Mouse (Mus musculus) bone marrow, adult 2 months (tissue): Measurements from ENCODE around the gene Tbc1d1.

Source experiments
- CTCF ChIP-seq: fragments of 200-500 bp; IDR thresholded peaks from 2 replicates; pipeline ENCODE4 v1.5.1; 2011; ENCODE audit warnings: low read length, control low read depth; ENCODE audit not compliant: control insufficient read depth, insufficient read depth
- POLR2A ChIP-seq: fragments of 200-500 bp; IDR thresholded peaks from 2 replicates; pipeline ENCODE4 v1.6.1; 2011; ENCODE audit warnings: low read depth, mild to moderate bottlenecking, control low read depth, low read length, borderline replicate concordance; ENCODE audit not compliant: control insufficient read depth

- TF ChIP-seq POLR2A (no peak), CTCF (no peak)
Measured at GRCm38 (mm10) chr5:64158501-64158900, 2.4 kb downstream of the Tbc1d1 start.
